Mouse (Mus musculus): ENCODE data around the gene Eif3m. TPM values are rescaled to one million over a fixed set of nuclear protein-coding genes. Genes with fewer than 3 reads are reported as not detected.

Eif3m gene
- polyA plus RNA-seq (2015; fragmentation: Nextera tagmentation; extraction: Ambion mirVana): 274 and 277 TPM in 2 replicates

- under 1% methylated on average over 25 of the region's 25 CpGs for WGBS
- Histone ChIP-seq H3K36me3 (peaks cover 5% of the 10 kb centered on the region; the same call in 1 of the 2 replicates), H3K27me3 (replicated peaks) (no peaks in the 10 kb centered on the region), H3K4me2 (peak within 1 kb of the TSS; percentile 75), H3K4me1 (peaks cover 3% of the 10 kb centered on the region; the same call in 1 of the 2 replicates), H3K4me3 (replicated peaks) (peak within 1 kb of the TSS; percentile 70), H3K27ac (peak within 1 kb of the TSS; percentile 81), H3K9me3 (no peaks in the 10 kb centered on the region), H3K9ac (peak within 1 kb of the TSS; percentile 79)
- peak; percentile 100 for ATAC-seq (ENCODE audit: insufficient read depth, low FRiP score, low read depth)
Measured at GRCm38 (mm10) chr2:105016967-105017287, at the start of gene Eif3m. TSS of gene Eif3m (minus strand) at chr2:105017080.

GRCm38 (mm10) chr2:105062741-105063372 lies 46.0 kb upstream of the Eif3m start:
- Histone ChIP-seq H3K4me2 (no peak overlapping the region), H3K9ac (no peak overlapping the region), H3K4me3 (replicated peaks) (no peak overlapping the region), H3K27me3 (replicated peaks) (no peaks in the 10 kb centered on the region), H3K4me1 (no peaks in the 10 kb centered on the region), H3K27ac (no peak overlapping the region), H3K36me3 (no peaks in the 10 kb centered on the region), H3K9me3 (no peaks in the 10 kb centered on the region)
- no peak for ATAC-seq (ENCODE audit: insufficient read depth, low FRiP score, low read depth)
- WGBS: 47% methylated on average over 7 of the region's 7 CpGs

DNA sequence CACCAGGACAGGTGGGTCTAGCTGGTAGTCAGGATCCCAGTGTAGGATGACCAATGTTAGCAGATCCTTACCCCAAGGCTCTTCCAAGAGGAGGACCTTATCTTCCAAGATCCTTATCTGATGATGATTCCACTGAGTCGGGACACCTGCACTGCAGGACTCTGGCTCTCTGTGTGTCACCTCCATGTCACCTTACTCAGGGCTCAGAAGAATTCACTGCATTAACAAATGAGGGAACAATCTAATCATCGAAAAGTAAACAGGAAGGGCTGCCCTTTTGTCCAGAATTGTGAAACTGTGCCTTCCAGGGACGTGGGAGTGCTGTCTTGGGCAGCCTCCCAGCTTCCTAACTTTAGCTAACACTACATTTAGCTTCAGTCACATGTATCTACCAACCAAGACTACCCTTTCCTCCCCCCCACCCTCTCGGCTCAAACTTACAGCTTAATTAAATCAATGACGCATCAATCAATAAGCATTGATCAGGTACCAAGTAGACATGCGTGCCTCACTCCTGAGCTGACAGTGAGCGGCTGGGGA lies 41.8 kb upstream of the Eif3m start:
- no peak overlapping the region for H3K4me3 ChIP-seq (replicated peaks)
- 41% methylated on average over 7 of the region's 7 CpGs for WGBS
- H3K4me1 ChIP-seq: no peaks in the 10 kb centered on the region
- H3K9me3 ChIP-seq: no peaks in the 10 kb centered on the region
- H3K27ac ChIP-seq: no peak overlapping the region
- no peaks in the 10 kb centered on the region for H3K36me3 ChIP-seq
- H3K4me2 ChIP-seq: no peak overlapping the region
- no peaks in the 10 kb centered on the region for H3K27me3 ChIP-seq (replicated peaks)
- H3K9ac ChIP-seq: no peak overlapping the region
- ATAC-seq (ENCODE audit: insufficient read depth, low FRiP score, low read depth): no peak

DNA sequence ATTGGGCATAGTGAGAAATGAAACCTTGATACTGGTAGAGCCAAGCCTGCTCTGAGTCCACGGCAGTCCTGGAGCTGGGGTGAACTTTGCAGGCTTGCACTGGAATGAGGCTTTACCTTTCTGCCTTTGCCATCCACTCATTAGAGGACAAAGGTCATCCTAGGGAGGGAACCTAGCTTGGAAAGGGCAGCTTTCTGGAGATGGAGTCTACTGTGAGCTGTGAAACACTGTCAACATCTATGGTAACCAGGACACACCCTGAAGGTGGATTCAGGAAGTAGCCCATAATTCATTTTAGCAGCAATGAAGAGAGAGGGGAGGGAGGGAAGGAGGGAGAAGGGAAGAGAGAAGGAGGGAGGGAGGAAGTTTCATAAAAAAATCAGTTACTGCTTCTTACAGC lies 38.6 kb upstream of the Eif3m start:
- Histone ChIP-seq H3K9ac (no peak overlapping the region), H3K4me3 (replicated peaks) (no peak overlapping the region), H3K27me3 (replicated peaks) (no peaks in the 10 kb centered on the region), H3K36me3 (no peaks in the 10 kb centered on the region), H3K9me3 (no peaks in the 10 kb centered on the region), H3K4me1 (no peaks in the 10 kb centered on the region), H3K4me2 (no peak overlapping the region), H3K27ac (no peak overlapping the region)
- peak; percentile 39; the same call in 1 of the 2 replicates for ATAC-seq (ENCODE audit: insufficient read depth, low FRiP score, low read depth)
- 47% methylated on average over 1 of the region's 1 CpGs for WGBS

GRCm38 (mm10) chr2:105048301-105048700 lies 31.4 kb upstream of the Eif3m start:
- Histone ChIP-seq H3K4me2 (no peak overlapping the region), H3K4me3 (replicated peaks) (no peak overlapping the region), H3K9me3 (no peaks in the 10 kb centered on the region), H3K27ac (no peak overlapping the region), H3K9ac (no peak overlapping the region), H3K36me3 (no peaks in the 10 kb centered on the region), H3K27me3 (replicated peaks) (no peaks in the 10 kb centered on the region), H3K4me1 (no peaks in the 10 kb centered on the region)
- ATAC-seq (ENCODE audit: insufficient read depth, low FRiP score, low read depth): no peak
- WGBS: 54% methylated on average over 1 of the region's 1 CpGs

DNA sequence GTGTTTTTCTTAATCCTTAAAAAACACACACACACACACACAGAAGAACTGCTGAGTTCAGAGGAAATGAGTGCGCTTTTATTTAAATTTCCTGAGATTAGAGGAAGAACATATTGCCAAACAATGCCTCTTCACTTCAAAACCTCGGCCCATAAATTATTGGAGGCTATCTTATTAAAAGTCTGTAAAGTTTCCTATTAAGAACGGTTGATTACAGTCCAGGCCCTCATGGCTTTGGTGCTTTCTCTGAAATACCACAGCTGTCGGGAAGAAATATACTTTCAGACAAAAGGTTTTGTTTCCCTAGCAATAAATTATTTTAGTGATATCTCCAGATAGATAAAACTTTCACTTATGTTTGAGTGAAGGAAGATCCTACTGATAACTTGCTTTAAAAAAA lies 26.3 kb upstream of the Eif3m start:
- Histone ChIP-seq H3K27me3 (replicated peaks) (no peaks in the 10 kb centered on the region), H3K4me3 (replicated peaks) (no peak overlapping the region), H3K9ac (no peak overlapping the region), H3K36me3 (no peaks in the 10 kb centered on the region), H3K4me1 (no peaks in the 10 kb centered on the region), H3K4me2 (no peak overlapping the region), H3K9me3 (no peaks in the 10 kb centered on the region), H3K27ac (no peak overlapping the region)
- WGBS: 39% methylated on average over 4 of the region's 4 CpGs
- ATAC-seq (ENCODE audit: insufficient read depth, low FRiP score, low read depth): no peak

DNA sequence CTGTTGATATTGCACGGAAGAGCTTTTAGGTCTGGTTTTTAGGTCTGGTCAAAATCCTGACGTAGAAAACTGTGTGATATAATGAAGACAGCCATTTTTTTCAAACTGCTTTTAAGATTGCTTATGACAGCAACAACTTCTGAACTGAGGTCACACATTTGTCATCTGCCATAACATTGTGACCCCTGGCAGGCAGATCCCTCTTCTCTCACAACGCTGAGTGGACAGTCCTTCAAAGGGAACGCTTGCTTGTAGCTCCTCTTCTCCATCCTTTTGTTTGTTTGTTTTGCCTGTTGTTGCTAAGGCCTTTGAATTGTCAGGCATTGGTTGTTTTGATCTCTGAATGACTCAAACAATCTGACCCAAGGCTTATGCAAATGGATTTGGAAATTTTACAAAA lies 24.0 kb upstream of the Eif3m start:
- WGBS: 60% methylated on average over 4 of the region's 4 CpGs
- H3K9ac ChIP-seq: no peak overlapping the region
- no peaks in the 10 kb centered on the region for H3K36me3 ChIP-seq
- H3K27ac ChIP-seq: no peak overlapping the region
- H3K4me3 ChIP-seq (replicated peaks): no peak overlapping the region
- no peak for ATAC-seq (ENCODE audit: insufficient read depth, low FRiP score, low read depth)
- no peaks in the 10 kb centered on the region for H3K4me1 ChIP-seq
- H3K9me3 ChIP-seq: no peaks in the 10 kb centered on the region
- H3K4me2 ChIP-seq: no peak overlapping the region
- H3K27me3 ChIP-seq (replicated peaks): no peaks in the 10 kb centered on the region

DNA sequence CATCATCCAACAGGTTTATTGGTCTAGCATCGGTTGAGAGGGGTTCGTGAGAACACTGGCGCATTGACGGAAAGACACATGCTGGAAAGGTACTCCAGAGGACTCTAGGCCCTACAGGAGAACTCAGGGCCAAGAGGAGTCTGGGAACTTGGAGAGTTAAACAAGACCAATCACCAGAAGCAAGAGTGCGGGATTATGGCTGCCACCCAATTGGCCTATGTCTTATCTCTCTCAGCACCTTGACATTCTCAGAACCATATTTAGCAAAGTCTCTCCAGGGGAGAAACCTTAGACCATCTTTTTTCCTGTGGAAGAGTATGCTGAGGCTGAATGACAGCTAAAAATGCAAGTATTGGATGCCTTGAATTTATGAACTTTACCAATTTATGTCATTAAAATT lies 22.0 kb upstream of the Eif3m start:
- WGBS: 94% methylated on average over 5 of the region's 5 CpGs
- H3K27me3 ChIP-seq (replicated peaks): no peaks in the 10 kb centered on the region

GRCm38 (mm10) chr2:105037956-105038569 lies 21.2 kb upstream of the Eif3m start:
- no peak overlapping the region for H3K4me3 ChIP-seq (replicated peaks)
- no peaks in the 10 kb centered on the region for H3K9me3 ChIP-seq
- no peak overlapping the region for H3K9ac ChIP-seq
- no peaks in the 10 kb centered on the region for H3K27me3 ChIP-seq (replicated peaks)
- no peaks in the 10 kb centered on the region for H3K4me1 ChIP-seq
- H3K27ac ChIP-seq: no peak overlapping the region
- H3K36me3 ChIP-seq: no peaks in the 10 kb centered on the region
- WGBS: 66% methylated on average over 7 of the region's 7 CpGs
- no peak overlapping the region for H3K4me2 ChIP-seq
- ATAC-seq (ENCODE audit: insufficient read depth, low FRiP score, low read depth): no peak

More for the DNA sequence above, 22.0 kb upstream of the Eif3m start:
- H3K36me3 ChIP-seq: no peaks in the 10 kb centered on the region
- no peak overlapping the region for H3K9ac ChIP-seq
- no peaks in the 10 kb centered on the region for H3K4me1 ChIP-seq
- no peak overlapping the region for H3K27ac ChIP-seq
- H3K9me3 ChIP-seq: no peaks in the 10 kb centered on the region
- H3K4me3 ChIP-seq (replicated peaks): no peak overlapping the region
- no peak for ATAC-seq (ENCODE audit: insufficient read depth, low FRiP score, low read depth)
- no peak overlapping the region for H3K4me2 ChIP-seq

- no peak overlapping the region for H3K9ac ChIP-seq
- H3K9me3 ChIP-seq: no peaks in the 10 kb centered on the region
- H3K27me3 ChIP-seq (replicated peaks): no peaks in the 10 kb centered on the region
- H3K4me1 ChIP-seq: no peaks in the 10 kb centered on the region
- H3K4me3 ChIP-seq (replicated peaks): no peak overlapping the region
- H3K4me2 ChIP-seq: no peak overlapping the region
- H3K36me3 ChIP-seq: no peaks in the 10 kb centered on the region
- WGBS: 69% methylated on average over 11 of the region's 11 CpGs
- H3K27ac ChIP-seq: no peak overlapping the region
- no peak for ATAC-seq (ENCODE audit: insufficient read depth, low FRiP score, low read depth)
Measured at GRCm38 (mm10) chr2:105036401-105037070, 19.7 kb upstream of the Eif3m start.

GRCm38 (mm10) chr2:105035985-105036384 lies 19.1 kb upstream of the Eif3m start:
- H3K4me2 ChIP-seq: no peak overlapping the region
- ATAC-seq (ENCODE audit: insufficient read depth, low FRiP score, low read depth): no peak
- no peaks in the 10 kb centered on the region for H3K27me3 ChIP-seq (replicated peaks)
- no peak overlapping the region for H3K9ac ChIP-seq
- H3K36me3 ChIP-seq: no peaks in the 10 kb centered on the region
- H3K4me1 ChIP-seq: no peaks in the 10 kb centered on the region
- no peaks in the 10 kb centered on the region for H3K9me3 ChIP-seq
- H3K4me3 ChIP-seq (replicated peaks): no peak overlapping the region
- no peak overlapping the region for H3K27ac ChIP-seq
- WGBS: 53% methylated on average over 11 of the region's 11 CpGs

GRCm38 (mm10) chr2:105034084-105034483 lies 17.2 kb upstream of the Eif3m start:
- Histone ChIP-seq H3K4me3 (replicated peaks) (no peak overlapping the region), H3K4me1 (no peaks in the 10 kb centered on the region), H3K9ac (no peak overlapping the region), H3K4me2 (no peak overlapping the region), H3K36me3 (no peaks in the 10 kb centered on the region), H3K9me3 (no peaks in the 10 kb centered on the region), H3K27ac (no peak overlapping the region), H3K27me3 (replicated peaks) (no peaks in the 10 kb centered on the region)
- no peak for ATAC-seq (ENCODE audit: insufficient read depth, low FRiP score, low read depth)
- 88% methylated on average over 3 of the region's 3 CpGs for whole genome bisulfite sequencing

Data from stomach, embryonic 15.5 days (tissue).